Mouse (Mus musculus) brain, embryonic 18.5 days (tissue): ENCODE data around the gene Fam122a.

Experiments used
- DNase-seq: peaks from one replicate; pipeline ENCODE4 v3.0.0-alpha.2; 2012; ENCODE audit warnings: low read depth, low spot score

The Fam122a gene

DNA sequence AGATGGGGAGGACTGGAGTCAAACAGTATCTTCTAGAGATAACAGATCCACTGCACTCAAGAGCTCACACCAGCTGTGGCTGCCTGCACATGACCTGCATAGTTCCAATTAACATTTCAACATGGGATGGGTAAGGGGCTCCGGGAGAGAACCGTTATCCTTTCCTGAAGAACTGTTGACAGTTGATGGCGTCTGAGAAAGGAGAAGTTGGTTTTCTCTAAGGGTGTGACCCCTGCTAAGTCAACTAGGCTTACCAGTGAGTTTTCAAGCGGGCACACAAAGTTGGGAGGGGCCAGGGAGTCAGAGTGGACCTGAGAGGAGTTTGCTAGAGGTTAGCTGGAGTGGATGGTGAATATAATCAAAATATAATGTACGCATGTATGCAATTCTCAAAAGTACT is 13.1 kb upstream of the Fam122a start:
- DNase-seq = no peak

DNA sequence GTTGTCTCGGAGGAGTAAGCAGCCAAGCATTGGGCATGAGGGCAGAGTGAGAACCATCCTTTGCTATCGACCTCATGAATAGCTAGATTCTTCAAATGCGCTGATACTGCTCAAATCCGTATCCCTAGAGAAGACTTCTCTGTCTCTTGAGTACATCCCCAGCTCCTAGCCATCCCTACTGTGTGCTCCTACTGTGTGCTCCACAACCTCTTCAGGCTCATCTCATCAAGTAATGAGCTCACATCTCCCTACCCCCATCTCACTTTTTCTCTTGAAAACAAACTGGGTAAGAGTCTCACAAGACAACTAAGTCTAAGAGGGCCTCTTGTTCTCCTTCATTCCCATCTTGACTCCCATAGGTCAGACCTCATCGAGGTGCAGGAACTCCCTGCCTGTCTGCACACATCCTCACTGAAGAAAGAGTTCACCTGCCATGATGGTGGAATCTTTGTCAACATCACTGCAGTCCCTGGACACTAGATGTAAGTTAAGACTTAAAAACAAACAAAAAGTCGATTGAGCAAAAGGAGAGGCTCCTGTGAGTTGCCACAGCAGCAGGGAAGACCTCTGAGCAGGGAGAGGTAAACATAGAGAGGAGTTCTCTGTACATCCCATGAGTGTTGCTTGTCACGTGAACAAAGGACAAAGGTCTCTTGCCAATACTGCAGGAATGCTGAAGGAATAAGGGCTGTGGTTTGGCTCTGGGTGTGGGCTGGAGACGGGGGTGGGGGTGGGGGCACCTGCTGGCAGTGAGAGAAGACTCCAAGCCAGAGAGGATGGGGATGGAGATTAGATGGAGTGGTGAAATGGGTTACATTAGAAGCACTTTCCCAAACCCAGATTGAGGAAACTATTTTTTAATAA is 9.5 kb upstream of the Fam122a start:
- DNase-seq = no peak

DNA sequence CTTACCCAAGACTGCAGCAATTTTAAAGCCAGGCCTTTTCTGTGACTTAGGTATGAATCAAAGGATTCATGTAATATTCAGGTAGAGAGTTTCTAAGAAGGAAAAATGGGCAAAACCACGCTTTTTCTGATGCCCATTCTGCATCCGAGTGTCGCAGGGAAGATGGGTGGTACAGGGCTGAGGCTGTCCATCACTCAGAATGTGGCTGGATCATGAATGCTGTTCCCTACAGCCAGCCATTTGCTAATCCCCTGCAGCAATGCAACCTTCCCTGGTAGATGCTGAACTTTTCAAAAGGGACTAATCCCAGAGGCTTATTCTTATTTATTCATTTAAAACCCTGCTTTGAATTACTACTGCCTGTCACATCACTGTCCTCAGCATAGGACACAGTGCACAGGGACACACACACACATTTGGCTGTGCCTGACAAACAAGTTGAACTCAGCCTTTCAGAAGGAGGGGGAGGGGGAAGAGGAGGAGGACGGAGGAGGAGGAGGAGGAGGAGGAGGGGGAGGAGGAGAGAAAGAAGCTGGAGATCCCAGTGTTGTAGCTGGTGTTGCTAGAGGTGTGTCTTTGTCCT is 7.5 kb upstream of the Fam122a start:
- DNase-seq = no peak

DNA sequence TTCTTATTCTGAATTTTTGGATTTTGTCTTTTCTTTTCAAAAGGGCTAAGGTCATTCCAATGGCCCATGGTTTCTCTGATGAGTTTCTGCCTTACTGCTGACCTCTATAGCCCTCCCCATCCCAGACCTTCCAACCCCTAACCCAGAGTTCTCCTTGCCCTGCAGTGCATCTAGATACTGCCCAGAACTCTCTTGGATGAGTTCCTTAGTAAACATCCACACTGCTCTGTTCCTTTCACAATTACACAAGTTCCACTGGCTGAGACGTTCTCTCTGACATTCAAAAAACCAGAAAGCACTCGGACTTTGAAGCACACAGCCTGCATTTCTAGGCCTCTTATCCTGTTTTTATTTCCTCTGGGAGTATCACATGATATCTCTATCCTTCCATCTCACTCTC is 3.8 kb upstream of the Fam122a start:
- DNase-seq = no peak

DNA sequence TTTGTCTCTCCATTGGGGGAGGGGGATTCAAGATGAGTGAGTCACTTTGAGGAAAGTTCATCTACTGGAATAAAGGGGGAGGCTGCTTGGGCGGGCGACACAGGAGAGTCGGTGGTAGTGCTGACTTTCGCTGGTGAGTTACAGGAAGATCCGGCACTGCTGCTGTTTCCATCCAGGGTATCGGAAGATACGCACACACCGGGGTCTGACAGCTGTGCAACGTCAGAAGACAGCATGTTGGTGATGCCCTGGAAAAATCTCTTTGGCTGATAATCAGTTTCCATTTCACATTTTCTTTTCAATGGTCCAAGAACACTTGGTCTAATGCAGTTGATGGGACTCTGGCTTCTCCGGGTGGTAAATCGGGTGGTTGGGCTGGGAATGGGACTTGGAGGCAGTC is 695 bp downstream of the Fam122a start:
- DNase-seq = no peak

DNA sequence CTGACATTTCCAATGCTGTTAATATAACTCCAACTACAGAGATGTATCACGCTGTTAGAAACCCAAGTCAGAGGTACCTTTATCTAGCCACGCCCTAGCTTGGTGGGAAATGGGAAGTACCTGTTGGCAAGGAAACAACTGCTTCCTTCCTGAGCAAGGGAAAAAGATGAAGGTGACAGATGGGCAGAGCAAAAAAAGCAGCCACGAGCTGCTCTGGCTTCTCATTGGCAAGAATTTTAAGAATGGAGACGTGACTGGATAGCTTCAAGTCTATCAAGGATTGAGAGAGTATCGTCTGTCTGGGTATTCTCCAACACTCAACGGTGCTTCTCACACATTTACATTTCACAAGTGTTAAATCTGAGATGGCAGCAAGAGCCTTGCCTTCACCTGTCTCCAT is 1.9 kb downstream of the Fam122a start:
- no peak for DNase-seq

DNA sequence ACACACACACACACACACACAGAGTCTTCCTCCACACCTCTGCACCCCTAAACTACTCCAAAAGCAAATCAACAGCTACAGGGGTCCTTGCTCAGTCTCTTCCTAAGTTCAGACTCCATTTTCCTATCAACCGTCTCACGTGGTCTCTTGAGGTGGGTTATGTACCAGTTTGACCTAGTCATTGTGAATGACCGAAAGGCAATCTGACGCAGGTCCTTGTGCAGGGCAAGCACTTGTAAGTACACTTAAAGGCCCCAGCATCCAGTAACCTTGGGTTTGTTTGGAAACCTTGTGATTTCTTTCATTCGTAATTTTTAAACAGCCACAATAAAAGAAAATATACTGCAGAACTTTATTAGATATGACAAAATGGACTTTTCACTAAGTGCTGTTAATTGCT is 4.6 kb downstream of the Fam122a start:
- no peak for DNase-seq

DNA sequence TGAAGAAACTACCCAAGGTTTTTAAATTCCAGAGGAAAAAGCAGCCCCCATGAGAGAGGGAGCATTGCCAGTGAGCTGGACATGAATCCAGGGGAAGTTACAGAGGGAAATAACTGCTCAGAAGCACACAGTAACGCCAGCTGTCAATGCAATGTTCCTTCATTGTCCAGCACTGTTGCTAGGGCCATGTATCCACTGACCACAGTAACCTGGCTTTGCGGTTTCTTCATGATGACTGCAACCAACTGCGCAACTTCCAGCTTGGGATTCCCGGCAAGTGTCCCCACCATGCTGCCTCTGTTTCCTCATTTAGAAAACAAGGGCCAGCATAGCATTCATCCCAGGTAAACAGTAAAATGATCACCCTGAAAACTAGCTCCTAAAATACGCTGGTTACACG is 5.6 kb downstream of the Fam122a start:
- no peak for DNase-seq

DNA sequence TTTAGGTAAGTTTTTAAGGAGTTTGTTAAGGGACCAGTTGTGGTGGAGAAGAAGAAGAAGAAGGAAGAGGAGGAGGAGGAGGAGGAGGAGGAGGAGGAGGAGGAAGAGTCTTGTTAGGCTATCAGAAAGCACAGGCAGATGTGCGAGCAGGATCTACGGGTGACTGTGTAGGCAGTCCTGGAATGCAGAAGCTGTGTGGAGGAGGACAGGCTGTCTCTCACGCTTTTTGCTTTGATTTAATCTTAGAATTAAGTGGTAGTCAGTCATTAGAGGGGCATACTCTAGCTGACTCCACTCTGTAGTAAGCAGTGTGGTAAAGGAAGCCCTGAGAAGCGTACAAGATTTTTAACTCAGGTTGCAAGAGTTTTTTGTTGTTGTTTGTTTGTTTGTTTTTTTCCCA is 7.9 kb downstream of the Fam122a start:
- DNase-seq = no peak

DNA sequence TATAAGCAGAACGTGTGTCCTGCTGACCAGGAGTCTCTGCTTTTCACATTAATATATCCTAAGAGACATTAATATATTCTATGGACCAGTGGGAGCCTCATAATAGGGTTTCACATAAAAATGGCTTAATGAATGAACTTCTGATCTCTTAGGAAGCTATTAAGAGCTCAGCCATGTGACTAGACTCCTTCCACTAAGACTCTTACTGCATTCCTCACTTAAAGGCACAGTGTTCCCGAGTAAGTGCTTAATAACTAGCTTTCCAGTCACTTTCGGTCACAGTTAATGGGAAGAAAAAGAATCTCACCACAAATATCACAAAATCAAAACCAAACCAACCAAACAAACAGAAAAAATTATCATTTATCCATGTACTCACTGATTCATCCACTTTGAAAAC is 8.5 kb downstream of the Fam122a start:
- no peak for DNase-seq

DNA sequence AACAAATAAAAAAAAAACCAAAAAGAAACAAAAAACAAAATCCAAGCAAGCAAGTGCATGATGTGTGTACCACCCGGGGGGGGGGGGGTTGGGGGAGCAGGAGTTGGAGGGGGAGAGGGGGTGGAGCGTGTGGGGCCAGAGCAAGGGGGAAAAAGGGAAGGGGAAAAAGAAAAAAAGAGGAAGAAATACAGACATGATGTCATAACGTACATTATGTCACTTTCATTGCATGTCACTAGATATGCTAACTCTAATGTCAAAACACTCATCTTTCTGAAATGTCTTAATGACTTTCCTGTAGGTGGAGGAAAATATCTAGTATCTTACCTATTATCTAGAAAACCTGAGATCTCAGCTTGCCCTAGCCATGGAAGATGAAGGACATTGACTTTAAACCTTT is 14.1 kb downstream of the Fam122a start:
- DNase-seq = no peak

DNA sequence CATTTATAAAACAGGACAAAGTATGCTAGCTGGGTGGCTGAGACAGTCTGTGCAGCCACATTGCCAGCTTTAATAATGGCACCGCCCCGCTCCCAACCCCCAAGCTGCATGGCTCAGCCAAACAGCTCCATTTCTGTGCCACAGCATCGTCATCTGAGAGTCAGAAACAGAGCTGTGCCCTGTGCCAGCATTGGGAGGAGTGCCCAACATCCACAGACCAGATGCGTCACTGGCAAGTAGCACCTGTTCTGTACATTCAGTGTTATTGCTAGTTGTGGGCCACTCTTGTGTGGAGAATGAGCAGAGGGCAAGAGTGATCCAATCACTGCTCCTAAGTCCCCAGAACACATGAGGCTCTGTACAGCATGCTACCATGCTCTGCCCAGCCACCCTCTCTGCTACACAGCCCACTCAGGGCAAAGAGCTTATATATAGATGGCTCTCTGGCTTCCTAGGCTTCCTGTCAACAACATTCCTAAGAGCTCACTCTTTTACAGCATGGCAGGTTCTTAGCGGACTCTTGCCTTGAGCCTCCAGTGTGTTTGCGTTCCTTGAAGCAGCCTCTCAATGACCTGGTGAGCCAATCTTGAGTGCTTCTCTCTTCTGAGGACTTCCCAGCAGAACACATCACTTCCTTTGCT is 20.4 kb downstream of the Fam122a start:
- DNase-seq = no peak

DNA sequence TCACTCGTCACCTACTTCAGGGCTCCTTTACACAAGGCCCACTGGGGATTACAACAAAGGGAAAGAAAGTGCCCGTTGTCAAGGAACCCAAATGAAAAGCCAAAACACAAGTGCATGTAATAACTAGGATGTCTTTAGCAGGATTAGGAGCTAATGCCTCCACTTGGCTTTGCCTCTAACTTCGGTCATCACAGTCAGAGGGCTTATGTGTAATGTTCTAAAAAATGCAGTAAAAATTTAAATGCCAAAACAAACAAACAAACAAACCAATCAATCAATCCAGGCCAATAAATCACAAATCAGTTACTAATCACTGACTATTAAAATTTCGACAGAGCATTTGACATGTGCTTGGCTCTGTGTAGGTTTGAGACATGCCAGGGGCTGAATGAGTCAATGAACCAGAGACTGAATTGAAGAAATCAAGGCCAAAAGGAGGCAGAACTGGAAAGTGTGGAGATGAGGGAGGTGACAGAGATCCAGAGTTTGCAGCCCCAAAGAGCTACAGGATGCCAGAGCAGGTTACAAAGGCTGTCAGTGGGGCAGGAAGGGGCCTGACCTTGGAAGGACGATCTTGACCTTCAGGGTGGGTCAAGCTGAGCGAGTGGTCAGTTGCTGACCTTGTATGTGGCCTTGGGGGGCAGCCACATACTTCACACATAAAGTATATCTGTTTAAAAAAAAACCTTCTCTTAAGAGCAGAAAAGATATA is 21.8 kb downstream of the Fam122a start:
- DNase-seq = no peak

DNA sequence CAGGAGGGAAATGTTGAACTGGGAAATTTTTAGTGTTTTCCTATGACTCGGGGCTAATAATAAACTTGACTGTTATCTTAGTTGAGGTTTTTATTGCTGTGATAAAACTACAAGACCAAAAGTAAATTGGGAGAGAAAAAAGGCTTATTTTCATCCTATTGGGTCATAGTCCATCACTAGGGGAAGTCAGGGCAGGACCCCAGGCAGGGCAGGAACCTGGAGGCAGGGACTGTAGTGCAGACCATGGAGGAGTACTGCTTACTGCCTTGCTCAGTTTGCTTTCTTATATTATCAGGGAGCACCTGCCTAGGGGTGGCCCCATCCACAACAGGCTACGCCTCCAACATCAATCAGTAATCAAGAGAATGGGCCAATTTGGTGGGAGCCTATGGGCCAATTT is 22.7 kb downstream of the Fam122a start:
- DNase-seq = no peak

DNA sequence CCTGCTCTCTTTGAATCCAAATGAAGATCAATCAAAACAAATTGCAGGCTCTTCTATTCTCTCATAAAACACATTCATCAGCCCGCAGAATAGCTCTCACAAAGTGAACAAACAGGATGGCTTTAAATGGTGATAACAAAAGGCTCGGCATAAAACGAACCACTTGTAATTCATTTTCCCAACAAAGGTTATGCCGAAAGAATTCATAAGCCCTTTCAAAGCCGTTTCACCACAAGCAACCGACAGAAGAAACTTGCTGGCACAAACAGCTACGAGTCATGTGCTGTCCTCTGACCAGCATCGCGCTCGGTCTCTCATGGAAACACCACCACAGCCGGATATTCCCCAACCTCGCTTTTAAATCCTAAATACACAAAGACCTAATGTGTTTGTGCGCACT is 23.8 kb downstream of the Fam122a start:
- DNase-seq = no peak

DNA sequence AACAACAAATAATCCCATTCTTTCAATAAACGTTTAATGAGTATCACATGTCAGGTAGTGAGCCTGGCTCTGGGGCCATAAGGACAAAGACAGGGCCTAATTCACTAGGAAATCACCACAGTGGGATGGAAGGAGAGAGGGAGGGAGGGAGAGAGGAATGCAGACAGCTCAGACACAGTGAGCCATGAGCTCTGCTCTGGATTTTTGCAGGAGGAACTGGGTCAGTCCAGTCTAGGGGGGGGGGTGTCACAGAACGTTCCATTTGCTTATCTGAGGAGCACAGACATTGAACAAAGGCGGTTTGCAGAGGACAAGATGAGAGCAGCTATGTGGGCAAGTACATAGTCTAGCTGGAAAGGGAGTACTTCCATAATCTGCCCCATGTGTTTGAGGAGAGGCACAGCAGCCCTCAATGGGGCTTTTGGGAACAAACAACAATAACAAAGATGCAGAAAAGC is 24.7 kb downstream of the Fam122a start:
- no peak for DNase-seq

DNA sequence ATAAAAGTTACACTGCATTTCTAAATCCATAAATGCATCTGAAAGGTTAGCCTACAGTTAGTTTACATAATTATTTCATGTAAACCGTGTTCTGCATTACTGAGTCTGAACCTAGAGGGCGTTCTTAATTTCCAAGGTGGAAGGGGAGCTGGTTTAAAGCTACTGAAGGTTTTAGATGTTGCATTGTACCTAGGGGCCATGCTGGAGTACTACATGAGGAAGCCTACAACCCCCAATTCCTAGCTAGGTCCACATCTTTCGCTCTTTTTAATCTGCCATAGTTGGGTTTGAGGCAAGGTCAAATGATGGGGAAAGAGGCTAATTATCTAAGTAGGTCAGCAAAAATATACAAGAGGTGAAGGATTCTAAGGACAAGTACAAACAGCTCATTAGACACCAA is 25.5 kb downstream of the Fam122a start:
- no peak for DNase-seq

DNA sequence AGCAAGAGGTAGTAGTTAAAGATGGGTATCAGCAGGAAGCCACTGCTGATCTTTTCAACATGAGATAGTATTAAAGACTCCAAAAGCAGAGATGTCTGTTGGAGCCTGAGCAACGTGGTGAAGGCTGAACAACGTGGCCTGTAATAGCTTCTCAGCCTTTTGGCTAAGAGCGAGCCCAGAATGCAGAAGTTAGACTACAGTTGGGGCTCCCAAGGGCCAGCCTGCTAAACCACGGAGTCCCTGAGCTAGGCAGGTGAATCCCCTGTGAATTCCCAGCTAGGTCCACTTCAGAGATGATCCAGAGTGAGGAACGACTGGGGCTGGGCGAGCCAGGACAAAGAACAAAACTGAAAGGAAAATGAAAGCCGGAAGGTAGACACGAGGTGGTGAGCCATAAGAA is 26.4 kb downstream of the Fam122a start:
- DNase-seq = no peak

DNA sequence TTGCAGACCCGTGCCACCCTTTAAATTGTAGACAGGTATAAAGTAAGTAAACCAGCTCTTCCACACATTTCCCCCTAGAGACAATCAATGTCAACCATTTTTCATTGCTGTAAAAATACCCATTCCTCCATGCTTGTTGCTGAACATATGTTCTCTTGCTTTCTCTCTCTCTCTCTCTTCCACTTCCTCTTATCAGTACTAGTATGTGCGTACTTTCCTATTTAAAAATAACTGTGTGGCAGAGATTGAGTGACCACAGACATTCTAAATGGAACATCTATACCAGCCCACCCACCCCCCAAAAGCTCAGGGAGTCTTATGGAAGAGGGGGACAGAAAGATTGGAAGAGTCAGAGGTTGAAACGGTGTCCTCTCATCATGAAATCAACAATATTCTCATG is 32.8 kb downstream of the Fam122a start:
- no peak for DNase-seq

DNA sequence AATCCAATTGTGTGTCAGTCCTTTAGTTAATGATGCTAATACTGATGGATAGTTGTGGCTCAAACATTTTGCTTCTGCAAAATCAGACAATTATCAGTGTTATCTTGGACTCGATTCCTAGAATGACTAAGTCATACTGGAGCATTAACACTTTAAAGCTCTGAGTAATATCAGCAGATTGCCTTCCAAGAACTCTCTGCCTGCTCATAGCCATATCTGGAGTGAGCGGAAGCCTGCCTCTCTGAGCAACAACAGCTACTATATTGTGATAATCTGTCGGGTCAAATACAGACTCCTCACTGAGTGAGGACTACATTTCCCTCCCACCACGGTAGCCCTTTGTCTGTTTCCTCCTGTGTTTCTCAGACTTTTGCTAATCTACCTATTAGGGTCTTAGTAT is 37.4 kb downstream of the Fam122a start:
- DNase-seq = no peak

DNA sequence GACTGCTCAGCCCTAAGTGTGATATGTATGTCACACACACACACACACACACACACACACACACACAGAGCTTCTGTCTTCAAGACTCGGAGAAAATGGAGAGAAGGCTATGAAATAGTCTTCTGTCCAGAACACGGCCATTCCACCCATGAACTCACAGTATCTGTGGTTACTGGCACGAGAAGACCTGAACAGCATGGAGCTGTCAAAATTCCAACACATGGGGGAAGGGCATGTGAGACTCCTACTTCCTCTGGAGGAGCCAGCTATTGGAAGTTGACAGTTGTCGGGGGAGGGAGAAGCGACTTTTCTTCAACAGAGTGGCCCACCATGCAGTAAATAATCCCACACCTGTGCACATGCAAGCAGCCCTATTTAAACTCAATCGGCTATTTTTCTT is 42.9 kb downstream of the Fam122a start:
- no peak for DNase-seq

DNA sequence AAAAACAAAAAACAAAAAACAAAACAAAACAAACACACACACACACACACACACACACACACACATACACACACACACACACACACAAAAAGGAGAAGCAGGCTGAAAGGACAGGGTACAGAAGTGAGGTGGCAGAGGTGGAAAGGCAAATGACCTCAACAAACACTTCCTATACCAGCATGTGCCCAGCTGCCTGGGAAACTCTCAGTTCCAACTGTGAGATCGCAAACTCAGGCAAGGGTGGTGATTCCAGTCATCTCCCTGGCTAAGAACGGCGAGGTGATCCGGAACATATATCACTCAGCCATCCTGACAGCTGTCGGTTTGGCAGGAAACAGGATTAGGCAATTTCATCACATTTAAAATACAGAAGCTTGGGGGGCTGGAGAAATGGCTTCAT is 44.7 kb downstream of the Fam122a start:
- DNase-seq = no peak
